Mouse (Mus musculus) kidney, adult 2 months (tissue): ENCODE data around the gene Gli2.

Experiments used
- CTCF ChIP-seq: fragments of 200-500 bp; conservative IDR thresholded peaks from 2 replicates; pipeline ENCODE4 v1.5.1; 2011; ENCODE audit warnings: low read depth, mild to moderate bottlenecking, control low read depth, low read length, moderate library complexity, mixed read lengths; ENCODE audit not compliant: insufficient read depth, insufficient read length
- POLR2A ChIP-seq: fragments of 200-500 bp; IDR thresholded peaks from one replicate; pipeline ENCODE4 v1.6.1; 2011; ENCODE audit warnings: low read depth, low read length, control low read depth

- TF ChIP-seq POLR2A (no peak), CTCF (no peak)
Observed at GRCm38 (mm10) chr1:118955791-118956190, 97.6 kb downstream of the Gli2 start.
